Mouse (Mus musculus) left cerebral cortex, adult 8-10 months (tissue): ENCODE measurements around the gene Rce1. TPM values are rescaled to one million over a fixed set of nuclear protein-coding genes. Genes with fewer than 3 reads are reported as not detected.

Source experiments
- microRNA-seq, 2 experiments: library from miRNA; unstranded; fragments of <30 nt; microRNA quantifications; one replicate each; pipeline ENCODE4 v1.2.0; 2022
- total RNA-seq, 4 experiments: library from RNA; stranded (reverse); gene quantifications; 2 replicates each; pipeline ENCODE4 v1.2.4; 2022

Rce1 gene
- total RNA-seq, 4 experiments from 2014 or later: 24.8 to 27.5 (median 25.1) TPM

Small RNA genes lying within 50 kb of the gene (microRNA-seq; reads per million reads assigned to microRNA genes)
- gene Mir6986: 1.8 to 5.0 reads per million in 2 experiments

Other genes starting within 250 kb of the Rce1 start
- 10 to 100 TPM; 70.9 to 80.3 (median 75.2) TPM for gene Kdm2a, start 227.4 kb downstream of the Rce1 start, total RNA-seq
- gene Rhod, start 186.2 kb downstream of the Rce1 start, total RNA-seq: 1 to 10 TPM in 1 of 4 experiments, under 1 TPM in 3; 0.30 to 1.5 (median 0.47) TPM
- 10 to 100 TPM; 37.0 to 40.8 (median 38.8) TPM for gene Syt12, start 148.2 kb downstream of the Rce1 start, total RNA-seq
- gene 2010003K11Rik, start 127.1 kb downstream of the Rce1 start, total RNA-seq: not detected
- gene Pcx, start 115.2 kb downstream of the Rce1 start, total RNA-seq: 10 to 100 TPM; 75.7 to 85.2 (median 81.3) TPM
- gene Lrfn4, start 10.0 kb downstream of the Rce1 start, total RNA-seq: 10 to 100 TPM; 35.4 to 42.1 (median 39.5) TPM
- 1 to 10 TPM; 1.4 to 4.5 (median 2.2) TPM for gene Gm960, start 73.0 kb upstream of the Rce1 start, total RNA-seq
- gene Sptbn2, start 85.5 kb upstream of the Rce1 start, total RNA-seq: 100 to 1,000 TPM; 453 to 534 (median 492) TPM
- 10 to 100 TPM; 15.0 to 17.9 (median 16.4) TPM for gene Rbm4b, start 130.9 kb upstream of the Rce1 start, total RNA-seq
- gene Rbm4, start 168.3 kb upstream of the Rce1 start, total RNA-seq: 100 to 1,000 TPM in 1 of 4 experiments, 10 to 100 TPM in 3; 84.7 to 114 (median 94.1) TPM
- gene Gm21992, start 186.0 kb upstream of the Rce1 start, total RNA-seq: 10 to 100 TPM; 25.1 to 31.9 (median 29.8) TPM
- 10 to 100 TPM; 33.9 to 49.3 (median 43.7) TPM for gene Rbm14, start 186.0 kb upstream of the Rce1 start, total RNA-seq
- 10 to 100 TPM; 30.1 to 35.8 (median 33.5) TPM for gene Ccs, start 213.7 kb upstream of the Rce1 start, total RNA-seq
- 1 to 10 TPM; 2.3 to 3.1 (median 2.6) TPM for gene Ccdc87, start 213.7 kb upstream of the Rce1 start, total RNA-seq
- 100 to 1,000 TPM; 107 to 126 (median 122) TPM for gene Ctsf, start 229.5 kb upstream of the Rce1 start, total RNA-seq